In the genomic region with DNA sequence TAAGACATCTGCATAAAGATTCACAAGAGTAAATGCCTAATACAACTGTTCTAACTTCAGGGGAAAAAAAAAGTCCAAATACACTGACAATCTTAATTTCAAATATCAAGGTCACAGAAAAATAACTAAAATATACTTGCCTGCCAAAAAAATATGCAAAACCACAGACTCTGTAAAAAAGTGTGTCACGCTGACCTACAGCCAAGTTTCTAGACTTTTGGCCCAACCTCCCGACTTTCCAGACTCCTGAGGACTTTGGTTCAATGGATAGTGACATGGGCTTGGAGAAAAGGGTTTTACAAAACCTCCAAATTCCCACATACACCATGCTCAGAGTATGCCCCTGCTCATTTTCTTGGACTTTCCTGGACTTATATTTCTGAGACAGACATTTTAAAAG, we compare ENCODE assay signal across 11 mouse cellular contexts. TPM values are rescaled to one million over a fixed set of nuclear protein-coding genes. Genes with fewer than 3 reads are reported as not detected.
DNase-seq lines count a peak whose midpoint lies in the region; ATAC-seq and TF ChIP-seq lines count a peak whose summit lies in the region.
"Had no signal": no experiment of that assay in that cellular context is flagged by ENCODE, and none has a peak within 500 bp of the region (broad histone marks: within the 10 kb centered on the region; RNA-seq: fewer than 3 reads in every experiment).

No protein-coding gene starts in this region.

- peak; percentile 74 for DNase-seq in adrenal gland, adult 2 months
- no peak for DNase-seq in adrenal gland, postnatal 4 days (ENCODE audit: low spot score in 2 of 2)
- peak; percentile 63 for DNase-seq in kidney, adult 2 months
- DNase-seq in kidney, postnatal 4 days: no peak
- DNase-seq in cerebellum, postnatal 36 days: no peak
- no peak for DNase-seq in urinary bladder, postnatal 25 days (ENCODE audit: low spot score)
- DNase-seq: gastrocnemius, postnatal 36 days had no signal

- H3K27ac ChIP-seq in kidney, adult 2 months (ENCODE audit: insufficient read depth, low read depth, low read length): no peak overlapping the region
- no peak overlapping the region for H3K27ac ChIP-seq in neural tube, embryonic 14.5 days (ENCODE audit: low read depth, low read length)
- no peak overlapping the region for H3K27ac ChIP-seq in neural tube, embryonic 15.5 days (replicated peaks)

- no peak for TF ChIP-seq CTCF in kidney, adult 2 months (conservative IDR thresholded peaks at IDR 0.05; ENCODE audit: insufficient read depth, insufficient read length, low read depth, low read length)

- no peak overlapping the region for H3K9ac ChIP-seq in neural tube, embryonic 14.5 days (replicated peaks; ENCODE audit: low read depth, low read length)
- no peak overlapping the region for H3K9ac ChIP-seq in neural tube, embryonic 15.5 days (replicated peaks)

- WGBS in kidney, adult 2 months: 15% methylated on average over 2 of the region's 2 CpGs
- 90% methylated on average over 2 of the region's 2 CpGs for WGBS in neural tube, embryonic 14.5 days
- 85% methylated on average over 2 of the region's 2 CpGs for WGBS in neural tube, embryonic 15.5 days

- no peaks in the 10 kb centered on the region for H3K9me3 ChIP-seq in neural tube, embryonic 14.5 days (ENCODE audit: control insufficient read depth, low read length)
- H3K9me3 ChIP-seq in neural tube, embryonic 15.5 days (replicated peaks): no peaks in the 10 kb centered on the region
- H3K9me3 ChIP-seq: G1E had no signal

- H3K27me3 ChIP-seq in kidney, adult 2 months (replicated peaks; ENCODE audit: control insufficient read depth, insufficient read depth, low read length): no peaks in the 10 kb centered on the region
- no peaks in the 10 kb centered on the region for H3K27me3 ChIP-seq in neural tube, embryonic 14.5 days (ENCODE audit: control insufficient read depth, insufficient read depth, low read length)
- no peaks in the 10 kb centered on the region for H3K27me3 ChIP-seq in neural tube, embryonic 15.5 days (replicated peaks)

- H3K4me3 ChIP-seq in kidney, adult 2 months (ENCODE audit: insufficient read depth, low read depth, low read length): no peak overlapping the region
- no peak overlapping the region for H3K4me3 ChIP-seq in neural tube, embryonic 14.5 days (ENCODE audit: low read depth, low read length)
- no peak overlapping the region for H3K4me3 ChIP-seq in neural tube, embryonic 15.5 days (replicated peaks)

- no peaks in the 10 kb centered on the region; the same call in 1 of the 2 replicates for H3K36me3 ChIP-seq in kidney, adult 2 months (ENCODE audit: control insufficient read depth, insufficient read depth, low read length)
- no peaks in the 10 kb centered on the region; the same call in 1 of the 2 replicates for H3K36me3 ChIP-seq in neural tube, embryonic 14.5 days (ENCODE audit: control insufficient read depth, insufficient read depth, low read length)
- peaks cover 20% of the 10 kb centered on the region for H3K36me3 ChIP-seq in neural tube, embryonic 15.5 days

- no peak for TF ChIP-seq POLR2A in kidney, adult 2 months (IDR thresholded peaks at IDR 0.05; ENCODE audit: low read depth, low read length)

- H3K4me2 ChIP-seq in neural tube, embryonic 14.5 days (ENCODE audit: low read depth, low read length): 0 out of 2 replicates have a peak overlapping the region, but pooled peaks have one; percentile 4
- no peak overlapping the region for H3K4me2 ChIP-seq in neural tube, embryonic 15.5 days

- ATAC-seq in neural tube, embryonic 14.5 days (ENCODE audit: low read depth): no peak
- ATAC-seq in neural tube, embryonic 15.5 days (ENCODE audit: low FRiP score): no peak
- ATAC-seq: forebrain, embryonic 16.5 days had no signal

- peaks cover 18% of the 10 kb centered on the region; the same call in 1 of the 2 replicates for H3K4me1 ChIP-seq in kidney, adult 2 months (ENCODE audit: control insufficient read depth, insufficient read depth, low read length)
- peaks cover 41% of the 10 kb centered on the region for H3K4me1 ChIP-seq in neural tube, embryonic 14.5 days (ENCODE audit: control insufficient read depth, insufficient read depth, low read length)
- peaks cover 54% of the 10 kb centered on the region for H3K4me1 ChIP-seq in neural tube, embryonic 15.5 days

RNA-seq across cellular contexts. Expression of a gene that starts 7.2 kb away (rescaled TPM):
- total RNA-seq in adrenal gland, adult 2 months (2021): 10 to 100 TPM; 48.9 to 58.7 TPM
- polyA plus RNA-seq in adrenal gland, adult 2 months (2012; rRNA removed): 10.1 and 11.0 TPM in 2 replicates
- 10 to 100 TPM; 72.9 to 77.4 TPM for total RNA-seq in adrenal gland, postnatal 4 days (2021)
- 5.8 and 7.6 TPM in 2 replicates for polyA plus RNA-seq in kidney, adult 2 months (2012; rRNA removed)
- 11.4 and 11.6 TPM in 2 replicates for polyA plus RNA-seq in neural tube, embryonic 14.5 days (2014; fragmentation: Nextera tagmentation; extraction: Ambion mirVana)
- polyA plus RNA-seq in neural tube, embryonic 15.5 days (2015; fragmentation: Nextera tagmentation; extraction: Ambion mirVana): 11.4 and 14.7 TPM in 2 replicates

RNA-seq across cellular contexts. Expression of a gene that starts 24.3 kb away (rescaled TPM):
- 10 to 100 TPM; 39.2 to 86.1 TPM for total RNA-seq in adrenal gland, adult 2 months (2021)
- 15.0 and 17.4 TPM in 2 replicates for polyA plus RNA-seq in adrenal gland, adult 2 months (2012; rRNA removed)
- 100 to 1,000 TPM; 105 to 130 TPM for total RNA-seq in adrenal gland, postnatal 4 days (2021)
- 60.8 and 76.1 TPM in 2 replicates for polyA plus RNA-seq in kidney, adult 2 months (2012; rRNA removed)
- 188 and 234 TPM in 2 replicates for polyA plus RNA-seq in neural tube, embryonic 14.5 days (2014; fragmentation: Nextera tagmentation; extraction: Ambion mirVana)
- 183 and 240 TPM in 2 replicates for polyA plus RNA-seq in neural tube, embryonic 15.5 days (2015; fragmentation: Nextera tagmentation; extraction: Ambion mirVana)

RNA-seq across cellular contexts. Expression of a gene that starts 52.2 kb away (rescaled TPM):
- total RNA-seq in adrenal gland, adult 2 months (2021): 1 to 10 TPM; 2.1 to 2.6 TPM
- 3.8 and 4.7 TPM in 2 replicates for polyA plus RNA-seq in adrenal gland, adult 2 months (2012; rRNA removed)
- total RNA-seq in adrenal gland, postnatal 4 days (2021): 1 to 10 TPM; 3.1 to 4.8 TPM
- 3.2 and 10.3 TPM in 2 replicates for polyA plus RNA-seq in kidney, adult 2 months (2012; rRNA removed)
- 0.16 and 0.59 TPM in 2 replicates for polyA plus RNA-seq in neural tube, embryonic 14.5 days (2014; fragmentation: Nextera tagmentation; extraction: Ambion mirVana)
- polyA plus RNA-seq in neural tube, embryonic 15.5 days (2015; fragmentation: Nextera tagmentation; extraction: Ambion mirVana): 0.37 and 6.2 TPM in 2 replicates

RNA-seq across cellular contexts. Expression of a gene that starts 53.3 kb away (rescaled TPM):
- 1,000 to 10,000 TPM; 1,264 to 1,797 TPM for total RNA-seq in adrenal gland, adult 2 months (2021)
- 237 and 265 TPM in 2 replicates for polyA plus RNA-seq in adrenal gland, adult 2 months (2012; rRNA removed)
- 1,000 to 10,000 TPM; 1,693 to 1,728 TPM for total RNA-seq in adrenal gland, postnatal 4 days (2021)
- 1,045 and 1,237 TPM in 2 replicates for polyA plus RNA-seq in kidney, adult 2 months (2012; rRNA removed)
- 4,020 and 4,257 TPM in 2 replicates for polyA plus RNA-seq in neural tube, embryonic 14.5 days (2014; fragmentation: Nextera tagmentation; extraction: Ambion mirVana)
- polyA plus RNA-seq in neural tube, embryonic 15.5 days (2015; fragmentation: Nextera tagmentation; extraction: Ambion mirVana): 4,598 and 4,773 TPM in 2 replicates

Comparison
In these comparisons a context has a peak if more than half of its experiments do, and no peak if none do; other contexts are left out.
1. DNase-seq: peak in adrenal gland, adult 2 months (single experiment) and kidney, adult 2 months (single experiment); none in adrenal gland, postnatal 4 days (0 of 2), kidney, postnatal 4 days (0 of 2), cerebellum, postnatal 36 days (0 of 2) and urinary bladder, postnatal 25 days (single experiment).